Mouse (Mus musculus): Measurements from ENCODE around the gene Prkcd.

Gene Prkcd

GRCm38 (mm10) chr14:30625856-30626726 is at the start of gene Prkcd:
Gene Prkcd, minus strand, starts transcription at chr14:30626210.
- peak; percentile 75 for DNase-seq (ENCODE audit: extremely low spot score, low spot score)

- no peak for DNase-seq (ENCODE audit: extremely low spot score, low spot score)
These were observed 48.9 kb upstream of the Prkcd start for GRCm38 (mm10) chr14:30674947-30675346.

GRCm38 (mm10) chr14:30671986-30672312 is 45.9 kb upstream of the Prkcd start:
- DNase-seq (ENCODE audit: extremely low spot score, low spot score): peak; percentile 84

GRCm38 (mm10) chr14:30671095-30671985 is 45.3 kb upstream of the Prkcd start:
- no peak for DNase-seq (ENCODE audit: extremely low spot score, low spot score)

- no peak for DNase-seq (ENCODE audit: extremely low spot score, low spot score)
These were observed 44.2 kb upstream of the Prkcd start for GRCm38 (mm10) chr14:30670161-30670560.

- DNase-seq (ENCODE audit: extremely low spot score, low spot score): no peak
These were observed 40.6 kb upstream of the Prkcd start for GRCm38 (mm10) chr14:30666604-30667003.

GRCm38 (mm10) chr14:30666061-30666460 is 40.1 kb upstream of the Prkcd start:
- DNase-seq (ENCODE audit: extremely low spot score, low spot score): no peak

- DNase-seq (ENCODE audit: extremely low spot score, low spot score): no peak
These were observed 29.5 kb upstream of the Prkcd start for GRCm38 (mm10) chr14:30655531-30655930.

- DNase-seq (ENCODE audit: extremely low spot score, low spot score): no peak
These were observed 28.8 kb upstream of the Prkcd start for GRCm38 (mm10) chr14:30654691-30655228.

- DNase-seq (ENCODE audit: extremely low spot score, low spot score): peak; percentile 100
These were observed 28.1 kb upstream of the Prkcd start, which contains the start of gene Rft1 for GRCm38 (mm10) chr14:30653943-30654659. Gene Rft1, plus strand, starts transcription at chr14:30654360.

- no peak for DNase-seq (ENCODE audit: extremely low spot score, low spot score)
These were observed 25.0 kb upstream of the Prkcd start for GRCm38 (mm10) chr14:30650969-30651368.

- no peak for DNase-seq (ENCODE audit: extremely low spot score, low spot score)
These were observed 23.7 kb upstream of the Prkcd start for GRCm38 (mm10) chr14:30649745-30650144.

- no peak for DNase-seq (ENCODE audit: extremely low spot score, low spot score)
These were observed 22.5 kb upstream of the Prkcd start for GRCm38 (mm10) chr14:30648478-30648877.

- DNase-seq (ENCODE audit: extremely low spot score, low spot score): no peak
These were observed 20.5 kb upstream of the Prkcd start for GRCm38 (mm10) chr14:30646486-30646885.

GRCm38 (mm10) chr14:30645066-30645465 is 19.1 kb upstream of the Prkcd start:
- DNase-seq (ENCODE audit: extremely low spot score, low spot score): no peak

- DNase-seq (ENCODE audit: extremely low spot score, low spot score): no peak
These were observed 18.0 kb upstream of the Prkcd start for GRCm38 (mm10) chr14:30644026-30644425.

GRCm38 (mm10) chr14:30641748-30642147 is 15.7 kb upstream of the Prkcd start:
- no peak for DNase-seq (ENCODE audit: extremely low spot score, low spot score)

- no peak for DNase-seq (ENCODE audit: extremely low spot score, low spot score)
These were observed 12.7 kb upstream of the Prkcd start for GRCm38 (mm10) chr14:30638686-30639085.

GRCm38 (mm10) chr14:30638009-30638408 is 12.0 kb upstream of the Prkcd start:
- no peak for DNase-seq (ENCODE audit: extremely low spot score, low spot score)

- DNase-seq (ENCODE audit: extremely low spot score, low spot score): no peak
These were observed 11.1 kb upstream of the Prkcd start for GRCm38 (mm10) chr14:30637087-30637486.

- DNase-seq (ENCODE audit: extremely low spot score, low spot score): no peak
These were observed 10.5 kb upstream of the Prkcd start for GRCm38 (mm10) chr14:30636499-30636898.

Data from neural tube, embryonic 10.5 days (tissue).